ENCODE assay signal across 23 mouse cellular contexts in the genomic region with DNA sequence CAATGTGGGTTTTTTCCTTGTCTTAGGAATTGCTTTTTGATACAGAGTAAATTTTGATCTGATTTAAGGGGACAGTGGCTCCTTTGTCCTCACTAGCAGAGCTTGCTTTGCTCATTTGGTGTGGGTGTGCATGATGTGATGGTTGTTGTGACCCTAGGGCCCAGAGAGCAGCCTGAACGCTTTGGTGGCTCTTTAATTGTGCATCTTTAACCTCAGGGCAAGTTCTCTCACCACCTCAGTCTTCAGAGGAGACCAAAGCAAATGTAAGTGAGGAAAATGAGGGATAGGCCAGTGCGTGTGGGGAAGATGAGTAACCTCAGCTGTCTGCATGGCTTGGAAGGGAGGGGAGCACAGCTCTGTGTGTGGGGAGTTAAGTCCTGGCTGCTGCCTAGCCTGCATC. TPM values are rescaled to one million over a fixed set of nuclear protein-coding genes. Genes with fewer than 3 reads are reported as not detected.
DNase-seq lines count a peak whose midpoint lies in the region; TF ChIP-seq lines count a peak whose summit lies in the region.
"Had no signal": no experiment of that assay in that cellular context is flagged by ENCODE, and none has a peak within 500 bp of the region (broad histone marks: within the 10 kb centered on the region; RNA-seq: fewer than 3 reads in every experiment).

No protein-coding gene starts in this region.

- peak overlapping the region; percentile 73 for H3K27ac ChIP-seq in layer of hippocampus, adult 2 months
- H3K27ac ChIP-seq: embryonic facial prominence, embryonic 10.5 days; embryonic facial prominence, embryonic 13.5 days; forebrain, embryonic 12.5 days; forebrain, embryonic 15.5 days; hindbrain, embryonic 14.5 days; hindbrain, postnatal 0 days had no signal

- H3K4me3 ChIP-seq in layer of hippocampus, adult 2 months: no peak overlapping the region
- H3K4me3 ChIP-seq: embryonic facial prominence, embryonic 10.5 days; embryonic facial prominence, embryonic 13.5 days; erythroblast, embryonic 14.5 days; forebrain, embryonic 12.5 days; forebrain, embryonic 15.5 days had no signal

- DNase-seq in layer of hippocampus, adult 2 months (ENCODE audit: low spot score in 2 of 2): no peak
- no peak for DNase-seq in layer of hippocampus, adult 8-10 months (ENCODE audit: low spot score in 2 of 2)
- DNase-seq in Muller cell, postnatal 12 days (ENCODE audit: inconsistent ontology term): peak; percentile 70
- peak; percentile 14 for DNase-seq in brain, embryonic 14.5 days (ENCODE audit: low read depth)
- DNase-seq in retina, postnatal 1 day: peak; percentile 53
- DNase-seq in frontal cortex, postnatal 14 days (ENCODE audit: low spot score in 2 of 2): no peak
- DNase-seq in cerebellum, adult 18-20 months: no peak
- DNase-seq: adrenal gland, adult 2 months; adrenal gland, postnatal 14 days; B cell, adult 2 months; cerebellum, adult 2 months; cerebellum, adult 9-11 months; cerebellum, postnatal 25 days; embryo, embryonic 11 days; gastrocnemius, postnatal 10 days; gastrocnemius, postnatal 36 days had no signal

- TF ChIP-seq POLR2A in brain, embryonic 14.5 days (IDR thresholded peaks at IDR 0.05; ENCODE audit: borderline replicate concordance, extremely low read depth, insufficient read depth, insufficient read length, poor library complexity, severe bottlenecking): no peak

- no peak for TF ChIP-seq CTCF in layer of hippocampus, adult 2 months (conservative IDR thresholded peaks at IDR 0.05)
- TF ChIP-seq CTCF in brain, embryonic 14.5 days (IDR thresholded peaks at IDR 0.05; ENCODE audit: borderline replicate concordance, extremely low read depth, insufficient read depth, insufficient read length): no peak

RNA-seq across cellular contexts. Expression of gene Eri3, which starts 18.7 kb away (rescaled TPM):
- total RNA-seq in layer of hippocampus, adult 2 months (2021): 100 to 1,000 TPM; 194 to 211 TPM
- 100 to 1,000 TPM; 182 to 220 (median 203) TPM for total RNA-seq in layer of hippocampus, adult 8-10 months (2022)
- 187 and 218 TPM in 2 replicates for polyA plus RNA-seq in brain, embryonic 14.5 days (2012; rRNA removed)

Comparison
In these comparisons a context has a peak if more than half of its experiments do, and no peak if none do; other contexts are left out.
1. DNase-seq: peak in Muller cell, postnatal 12 days (single experiment), brain, embryonic 14.5 days (single experiment) and retina, postnatal 1 day (single experiment); none in layer of hippocampus, adult 2 months (0 of 2), layer of hippocampus, adult 8-10 months (0 of 2), frontal cortex, postnatal 14 days (0 of 2) and cerebellum, adult 18-20 months (0 of 2).